Mouse (Mus musculus): ENCODE measurements at regions not wholly inside any gene's neighbourhood (a gene's known extent, or its start where the extent isn't known, plus 50 kb on each side); places are given as distances from the start of the nearest gene placed in this dataset.

DNA sequence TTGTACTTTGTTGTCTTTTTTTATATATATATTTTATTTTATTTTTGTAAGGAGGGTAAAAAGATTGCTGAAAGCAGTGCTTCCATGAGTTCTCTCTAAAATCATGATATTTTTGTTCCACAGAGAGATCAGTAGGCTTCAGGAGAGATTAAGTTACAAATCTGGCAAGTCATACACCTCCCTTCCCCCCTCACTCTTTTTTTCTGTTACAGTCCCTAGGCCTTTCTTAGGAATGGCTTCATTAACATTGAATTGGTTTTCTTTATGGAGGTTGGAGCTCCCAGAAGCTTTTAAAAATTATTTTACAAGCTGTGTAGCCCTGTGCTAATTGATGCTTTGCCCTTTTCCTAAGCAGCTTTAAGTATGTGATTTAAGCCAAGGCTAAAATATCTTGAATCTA is 4653.9 kb upstream of the Gm7489 start:
- TF ChIP-seq POLR2A (IDR thresholded peaks at IDR 0.05; ENCODE audit: insufficient read depth, low read depth, low read length) (no peak), CTCF (IDR thresholded peaks at IDR 0.05) (no peak), EP300 (IDR thresholded peaks at IDR 0.05; ENCODE audit: insufficient read depth, low read depth, low read length) (no peak)
